Mouse (Mus musculus) liver, adult 10 weeks (tissue): Measurements from ENCODE around the gene Zfp940. TPM values are rescaled to one million over a fixed set of nuclear protein-coding genes. Genes with fewer than 3 reads are reported as not detected.

ENCODE experiments used
- polyA plus RNA-seq: library from polyadenylated mRNA; stranded (reverse); fragments of 350-450 nt; fragmentation: Illumina TruSeq; extraction: RNeasy Lipid Tissue Mini Kit (QIAGEN cat#74804); gene quantifications from one replicate; pipeline ENCODE4 v1.2.3, GENCODE M21; 2014; ENCODE audit warnings: low read depth, low replicate concordance

Gene Zfp940
- 2.9 TPM for polyA plus RNA-seq

DNA sequence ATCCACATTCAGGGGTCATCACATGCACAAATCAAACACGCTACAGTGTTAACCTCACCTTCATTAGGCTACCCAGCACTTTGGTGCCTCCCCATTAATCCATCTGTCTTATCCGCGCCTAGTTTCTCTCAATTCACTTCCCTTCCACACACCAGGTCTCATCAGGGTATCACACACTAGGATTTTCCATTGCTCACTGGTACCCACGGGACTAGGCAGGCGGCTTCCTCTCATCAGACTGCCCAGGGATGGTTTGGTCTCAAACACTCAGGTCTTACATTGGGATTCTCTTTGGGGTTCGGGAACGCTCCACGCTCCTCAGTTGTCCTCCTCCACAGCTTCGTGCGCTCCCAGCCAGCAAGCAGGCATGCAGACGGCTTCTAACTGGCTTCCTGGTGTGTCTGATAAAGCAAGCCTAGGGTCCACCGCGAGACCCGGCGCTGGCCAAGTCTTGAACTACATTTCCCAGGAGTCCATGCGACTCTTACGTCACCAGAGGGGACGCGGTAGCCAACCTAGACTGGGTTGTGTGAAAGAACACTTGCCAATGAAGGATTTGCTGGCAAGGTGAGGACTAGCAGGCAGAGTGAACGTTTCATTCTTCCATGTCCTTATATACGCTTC is at the start of gene Zfp940:
Zfp940 (minus strand) TSS at position 451 of the 624 bp plus-strand sequence.

DNA sequence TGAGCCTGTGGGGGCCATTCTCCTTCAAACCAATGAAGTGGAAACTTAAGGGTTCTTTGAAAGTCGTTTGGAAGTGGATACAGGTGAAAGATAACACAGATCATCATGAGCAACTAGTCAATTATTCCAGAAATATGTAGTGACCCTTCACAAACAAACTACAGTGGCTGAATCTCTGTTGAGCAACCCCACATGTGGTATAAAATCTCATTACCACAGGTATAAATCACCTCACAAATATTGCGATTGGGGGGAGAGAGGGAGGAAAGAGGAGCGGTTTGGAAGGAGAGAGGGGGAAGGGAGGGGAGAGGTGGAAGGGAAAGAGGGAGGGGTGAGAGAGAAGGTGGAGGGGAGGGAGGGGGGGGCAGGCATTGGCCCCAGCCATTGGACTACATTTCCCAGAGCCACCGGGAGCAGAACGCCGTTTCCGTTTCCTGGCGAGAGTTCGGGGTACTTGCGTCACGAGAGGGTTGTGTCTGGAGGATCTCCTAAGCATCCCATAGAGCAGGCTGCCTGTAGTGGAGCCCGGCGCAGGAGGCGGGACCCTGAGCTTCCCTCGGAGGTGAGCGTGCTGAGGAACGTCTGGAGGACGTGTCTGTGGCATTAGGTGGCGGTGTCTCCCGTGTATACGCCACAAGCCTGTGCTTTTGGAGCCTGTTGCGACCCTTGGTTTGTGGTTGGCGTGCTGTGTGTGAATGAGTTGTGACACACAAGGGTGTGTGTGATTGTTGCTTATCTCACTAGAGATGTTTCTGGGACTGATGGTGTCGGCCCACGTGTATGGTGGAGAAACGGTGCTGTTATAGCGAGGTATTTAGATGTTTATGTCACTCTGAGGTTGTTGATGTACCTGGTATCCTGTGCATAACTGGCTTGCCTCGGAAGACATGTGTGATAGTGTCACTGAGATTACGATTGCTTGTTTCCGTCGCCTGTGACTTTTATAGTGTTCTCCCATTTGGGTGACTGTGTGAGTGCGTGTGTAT is 6.4 kb upstream of the Zfp940 start, which contains the start of gene Zfp420:
Zfp420 (plus strand) TSS at position 448 of the 986 bp plus-strand sequence.

DNA sequence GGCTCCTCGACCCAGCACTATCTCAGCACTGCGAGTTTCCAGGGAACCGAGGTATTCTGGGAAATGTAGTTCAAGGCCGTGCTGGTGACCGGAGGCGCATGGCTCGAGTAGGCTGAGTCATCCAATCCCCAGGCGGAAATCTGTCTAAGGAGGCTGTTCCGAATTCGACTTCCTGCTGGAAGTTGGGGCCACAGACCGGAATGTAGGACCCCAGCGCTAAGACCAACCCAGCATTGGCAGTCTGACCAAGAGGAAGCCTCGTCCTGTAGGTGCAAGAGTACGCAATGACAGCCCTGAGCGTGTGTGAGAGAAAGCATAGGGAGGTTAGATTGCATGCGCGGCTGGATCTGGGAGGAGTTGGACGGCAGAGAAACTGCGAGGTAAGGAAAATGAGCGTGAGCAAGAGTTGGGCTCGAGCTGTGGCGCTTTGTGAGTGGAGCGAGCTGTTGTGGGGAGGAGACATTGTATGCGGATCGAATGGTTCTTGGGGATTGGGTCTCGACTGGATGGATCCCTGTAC is 37.5 kb downstream of the Zfp940 start, which contains the start of gene Zfp790:
Zfp790 (plus strand) TSS at position 205 of the 520 bp plus-strand sequence.

DNA sequence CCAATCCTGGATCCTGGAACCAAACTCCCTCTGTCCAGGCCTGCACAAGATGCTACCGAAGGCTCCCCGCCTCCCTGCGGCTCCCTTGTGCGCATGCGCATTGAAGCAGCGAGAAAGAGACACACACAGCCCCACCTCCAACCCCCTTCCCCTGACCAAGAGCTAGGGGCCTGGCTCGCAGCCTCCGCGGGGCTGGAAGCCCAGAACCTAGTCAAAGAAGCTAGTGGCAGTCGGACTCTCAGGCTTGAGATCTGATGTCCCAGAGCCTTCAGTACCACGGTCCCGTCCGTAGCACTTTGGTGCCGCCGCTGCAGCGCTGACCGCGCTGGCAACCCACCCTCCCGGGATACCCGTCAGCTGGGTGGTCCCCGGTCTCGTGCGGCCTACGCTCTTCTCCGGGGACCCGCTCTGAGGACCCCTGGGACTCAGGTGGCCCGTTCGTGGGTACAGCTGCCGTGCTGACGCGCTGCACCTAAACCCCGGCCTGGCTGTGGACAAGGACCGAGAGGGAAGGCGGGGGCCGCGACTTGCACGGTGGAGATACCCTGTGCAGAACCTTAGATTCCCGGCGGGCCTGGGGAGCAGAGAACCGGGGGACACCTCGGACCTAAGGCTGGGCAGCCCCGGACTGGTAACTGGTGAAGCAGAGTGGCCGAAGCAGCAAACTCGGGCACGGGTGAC is 69.5 kb downstream of the Zfp940 start, which contains the start of gene Zfp30:
Zfp30 (plus strand) TSS at position 128 of the 681 bp plus-strand sequence.

Other genes with a start within 250 kb of the Zfp940 start
- not detected for gene Catsperg2, start 126.6 kb downstream of the Zfp940 start, polyA plus RNA-seq
- gene Zfp84, start 85.1 kb downstream of the Zfp940 start, polyA plus RNA-seq, result 3.2 TPM
- gene Zfp30, start 69.7 kb downstream of the Zfp940 start, polyA plus RNA-seq, result 1.1 TPM
- 5.5 TPM for gene Zfp790, start 37.6 kb downstream of the Zfp940 start, polyA plus RNA-seq
- gene Zfp420, start 6.3 kb upstream of the Zfp940 start, polyA plus RNA-seq, result 6.8 TPM
- 2.3 TPM for gene Zfp27, start 52.9 kb upstream of the Zfp940 start, polyA plus RNA-seq
- 5.3 TPM for gene Zfp383, start 54.6 kb upstream of the Zfp940 start, polyA plus RNA-seq
- 3.9 TPM for gene Zfp74, start 100.4 kb upstream of the Zfp940 start, polyA plus RNA-seq
- gene Zfp568, start 130.3 kb upstream of the Zfp940 start, polyA plus RNA-seq, result 4.3 TPM
- gene Zfp14, start 197.7 kb upstream of the Zfp940 start, polyA plus RNA-seq, result 1.3 TPM
- not detected for gene Zfp82, start 219.2 kb upstream of the Zfp940 start, polyA plus RNA-seq
- not detected for gene Gm26920, start 236.7 kb upstream of the Zfp940 start, polyA plus RNA-seq
- 0.61 TPM for gene Zfp566, start 236.9 kb upstream of the Zfp940 start, polyA plus RNA-seq
- gene Zfp260, start 241.1 kb upstream of the Zfp940 start, polyA plus RNA-seq, result 42.8 TPM